Mouse (Mus musculus): ENCODE measurements at regions not wholly inside any gene's neighbourhood (a gene's known extent, or its start where the extent isn't known, plus 50 kb on each side); places are given as distances from the start of the nearest gene placed in this dataset.

DNA sequence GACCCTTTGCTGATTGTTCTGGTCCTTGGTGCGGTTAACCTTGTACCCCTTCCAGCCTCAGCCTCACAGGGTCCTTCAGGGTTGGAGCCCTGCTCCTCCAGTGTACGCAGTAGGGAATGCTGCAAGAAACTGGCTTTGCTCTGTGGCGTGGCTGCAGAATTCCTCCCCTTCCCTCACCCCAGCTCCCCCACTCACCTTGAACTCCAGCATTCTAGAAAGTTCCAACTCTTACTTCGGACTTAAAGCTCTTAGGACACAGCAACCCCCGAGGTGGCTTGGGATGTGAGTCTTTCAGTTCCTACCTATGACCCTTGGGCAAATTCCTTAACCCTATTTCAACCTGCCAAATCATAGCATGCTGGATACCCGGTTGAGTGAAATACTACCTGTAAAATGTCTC is 73.3 kb upstream of the 1700024P04Rik start:
- no peaks in the 10 kb centered on the region for H3K36me3 ChIP-seq (replicated peaks; ENCODE audit: insufficient read depth, low read length)
- no peak overlapping the region for H3K4me3 ChIP-seq (ENCODE audit: low read depth, low read length)
- H3K27ac ChIP-seq (ENCODE audit: low read depth): no peak overlapping the region
- ATAC-seq: no peak
- TF ChIP-seq CTCF (IDR thresholded peaks at IDR 0.05; ENCODE audit: low read depth) (no peak), EP300 (IDR thresholded peaks at IDR 0.05; ENCODE audit: low read depth) (no peak)
- DNase-seq: no peak
- peaks cover 17% of the 10 kb centered on the region for H3K4me1 ChIP-seq (ENCODE audit: insufficient read depth)
- no peak overlapping the region for H3K9ac ChIP-seq (replicated peaks)
- WGBS (ENCODE audit: insufficient replicate concordance): 76% methylated on average over 6 of the region's 6 CpGs
- no peak overlapping the region for H3K4me2 ChIP-seq (ENCODE audit: low read depth, low read length)
- no peaks in the 10 kb centered on the region for H3K9me3 ChIP-seq (ENCODE audit: low read length)
- no peaks in the 10 kb centered on the region for H3K27me3 ChIP-seq (ENCODE audit: insufficient read depth, low read length)

GRCm38 (mm10) chr13:99057293-99057588 is 72.9 kb upstream of the 1700024P04Rik start:
- Histone ChIP-seq H3K4me2 (ENCODE audit: low read depth, low read length) (no peak overlapping the region), H3K27me3 (ENCODE audit: insufficient read depth, low read length) (no peaks in the 10 kb centered on the region), H3K36me3 (replicated peaks; ENCODE audit: insufficient read depth, low read length) (no peaks in the 10 kb centered on the region), H3K9me3 (ENCODE audit: low read length) (no peaks in the 10 kb centered on the region), H3K27ac (ENCODE audit: low read depth) (no peak overlapping the region), H3K9ac (replicated peaks) (no peak overlapping the region), H3K4me3 (ENCODE audit: low read depth, low read length) (no peak overlapping the region), H3K4me1 (ENCODE audit: insufficient read depth) (peaks cover 17% of the 10 kb centered on the region)
- WGBS (ENCODE audit: insufficient replicate concordance): 57% methylated on average over 3 of the region's 3 CpGs
- no peak for TF ChIP-seq EP300 (IDR thresholded peaks at IDR 0.05; ENCODE audit: low read depth)
- no peak for TF ChIP-seq CTCF (IDR thresholded peaks at IDR 0.05; ENCODE audit: low read depth)
- ATAC-seq (no peak), DNase-seq (no peak)

DNA sequence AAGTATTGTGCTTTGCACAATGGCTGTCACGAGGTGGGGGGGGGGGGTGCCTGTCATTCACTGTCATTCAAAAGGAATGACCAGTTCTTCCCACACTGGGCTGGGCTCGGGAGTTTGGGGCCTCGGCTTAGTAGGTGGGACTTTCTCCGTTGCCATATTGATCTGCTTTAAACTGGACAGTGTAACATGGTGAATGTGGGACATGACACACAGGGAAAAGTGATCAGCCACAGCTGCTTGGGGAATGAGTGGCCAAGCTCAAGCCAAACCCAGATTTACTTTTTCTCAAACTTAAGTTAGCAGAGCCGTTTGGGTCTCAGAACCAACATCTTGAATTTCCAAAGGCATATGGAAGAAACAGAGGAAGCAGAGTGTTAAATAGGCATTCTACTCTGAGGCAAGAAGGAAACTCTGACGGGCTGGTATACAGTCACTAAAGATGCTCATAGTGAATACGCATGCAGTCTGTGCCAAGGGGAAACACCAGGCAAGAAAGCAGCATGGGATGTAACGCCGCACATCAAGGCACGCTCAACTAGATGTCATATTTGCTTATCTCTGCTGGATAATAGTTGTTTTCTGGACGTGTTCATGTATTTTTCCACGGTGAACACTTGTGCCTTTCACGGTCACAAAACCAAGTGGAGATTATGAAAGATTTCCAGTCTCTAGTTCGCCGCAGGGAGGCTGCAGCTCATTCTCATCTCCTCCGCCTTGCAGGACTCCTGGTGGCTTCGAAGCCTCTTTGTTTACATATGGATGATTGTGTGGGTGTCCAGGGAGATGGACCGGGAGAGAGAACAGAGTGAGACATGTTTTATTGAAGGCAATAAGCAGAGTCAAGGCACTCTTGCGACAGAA is 72.3 kb upstream of the 1700024P04Rik start:
- H3K4me3 ChIP-seq (ENCODE audit: low read depth, low read length): no peak overlapping the region
- no peaks in the 10 kb centered on the region for H3K9me3 ChIP-seq (ENCODE audit: low read length)
- no peaks in the 10 kb centered on the region for H3K27me3 ChIP-seq (ENCODE audit: insufficient read depth, low read length)
- peaks cover 17% of the 10 kb centered on the region for H3K4me1 ChIP-seq (ENCODE audit: insufficient read depth)
- H3K36me3 ChIP-seq (replicated peaks; ENCODE audit: insufficient read depth, low read length): no peaks in the 10 kb centered on the region
- H3K9ac ChIP-seq (replicated peaks): no peak overlapping the region
- ATAC-seq (no peak), DNase-seq (no peak)
- no peak for TF ChIP-seq EP300 (IDR thresholded peaks at IDR 0.05; ENCODE audit: low read depth)
- no peak for TF ChIP-seq CTCF (IDR thresholded peaks at IDR 0.05; ENCODE audit: low read depth)
- H3K27ac ChIP-seq (ENCODE audit: low read depth): no peak overlapping the region
- H3K4me2 ChIP-seq (ENCODE audit: low read depth, low read length): no peak overlapping the region
- 69% methylated on average over 19 of the region's 19 CpGs for WGBS (ENCODE audit: insufficient replicate concordance)

DNA sequence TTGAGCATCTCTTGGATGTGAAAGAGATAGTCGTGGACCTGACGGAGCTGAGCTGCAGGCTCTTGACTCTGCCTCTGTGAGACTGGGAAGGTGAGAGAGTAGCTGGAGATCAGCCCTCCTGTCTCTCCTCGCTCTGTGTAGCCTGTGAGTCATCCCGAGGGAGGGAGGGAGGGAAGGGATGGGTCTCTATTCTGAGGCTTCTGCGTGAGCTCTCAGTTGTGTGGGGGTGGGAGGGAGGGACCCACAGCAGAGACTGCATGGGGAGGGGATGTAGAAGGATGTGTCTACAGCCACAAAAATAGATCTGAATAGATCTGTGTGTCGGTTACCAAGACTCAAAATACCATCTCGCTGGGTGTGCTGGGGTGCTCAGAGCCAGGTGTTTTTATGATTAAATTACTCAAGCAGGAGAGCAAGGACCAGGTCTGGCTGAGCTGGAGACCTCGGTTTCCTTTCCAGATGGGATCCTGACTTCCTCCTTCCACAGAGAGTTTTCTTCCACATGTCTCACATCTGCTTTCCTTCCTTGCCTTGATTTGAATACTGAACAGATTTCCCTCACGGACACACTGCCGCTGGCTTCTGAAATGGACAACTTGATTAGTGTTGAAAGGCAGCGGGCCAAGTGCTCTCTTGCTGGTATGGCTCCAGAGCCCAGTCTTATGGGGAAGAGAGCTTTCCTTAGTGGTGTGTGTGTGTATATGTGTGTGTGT is 71.4 kb upstream of the 1700024P04Rik start:
- WGBS (ENCODE audit: insufficient replicate concordance): 53% methylated on average over 11 of the region's 11 CpGs
- TF ChIP-seq EP300 (IDR thresholded peaks at IDR 0.05; ENCODE audit: low read depth) (no peak), CTCF (IDR thresholded peaks at IDR 0.05; ENCODE audit: low read depth) (no peak)
- H3K27ac ChIP-seq (ENCODE audit: low read depth): no peak overlapping the region
- no peaks in the 10 kb centered on the region for H3K9me3 ChIP-seq (ENCODE audit: low read length)
- peaks cover 17% of the 10 kb centered on the region for H3K4me1 ChIP-seq (ENCODE audit: insufficient read depth)
- H3K9ac ChIP-seq (replicated peaks): no peak overlapping the region
- no peaks in the 10 kb centered on the region for H3K27me3 ChIP-seq (ENCODE audit: insufficient read depth, low read length)
- no peaks in the 10 kb centered on the region for H3K36me3 ChIP-seq (replicated peaks; ENCODE audit: insufficient read depth, low read length)
- H3K4me3 ChIP-seq (ENCODE audit: low read depth, low read length): no peak overlapping the region
- ATAC-seq (no peak), DNase-seq (no peak)
- H3K4me2 ChIP-seq (ENCODE audit: low read depth, low read length): no peak overlapping the region

GRCm38 (mm10) chr13:99052076-99052475 is 67.7 kb upstream of the 1700024P04Rik start:
- TF ChIP-seq CTCF (IDR thresholded peaks at IDR 0.05; ENCODE audit: low read depth): no peak
- H3K27ac ChIP-seq (ENCODE audit: low read depth): no peak overlapping the region
- H3K9ac ChIP-seq (replicated peaks): no peak overlapping the region
- DNase-seq (no peak), ATAC-seq (no peak)
- no peaks in the 10 kb centered on the region for H3K9me3 ChIP-seq (ENCODE audit: low read length)
- no peak overlapping the region for H3K4me2 ChIP-seq (ENCODE audit: low read depth, low read length)
- no peaks in the 10 kb centered on the region for H3K27me3 ChIP-seq (ENCODE audit: insufficient read depth, low read length)
- no peak overlapping the region for H3K4me3 ChIP-seq (ENCODE audit: low read depth, low read length)
- H3K4me1 ChIP-seq (ENCODE audit: insufficient read depth): peaks cover 8% of the 10 kb centered on the region
- WGBS (ENCODE audit: insufficient replicate concordance): 75% methylated on average over 1 of the region's 1 CpGs
- no peaks in the 10 kb centered on the region for H3K36me3 ChIP-seq (replicated peaks; ENCODE audit: insufficient read depth, low read length)

GRCm38 (mm10) chr13:99049699-99050098 is 65.3 kb upstream of the 1700024P04Rik start:
- Histone ChIP-seq H3K4me1 (ENCODE audit: insufficient read depth) (no peaks in the 10 kb centered on the region), H3K36me3 (replicated peaks; ENCODE audit: insufficient read depth, low read length) (no peaks in the 10 kb centered on the region), H3K27ac (ENCODE audit: low read depth) (no peak overlapping the region), H3K4me3 (ENCODE audit: low read depth, low read length) (no peak overlapping the region), H3K4me2 (ENCODE audit: low read depth, low read length) (no peak overlapping the region), H3K27me3 (ENCODE audit: insufficient read depth, low read length) (no peaks in the 10 kb centered on the region), H3K9me3 (ENCODE audit: low read length) (no peaks in the 10 kb centered on the region), H3K9ac (replicated peaks) (no peak overlapping the region)
- DNase-seq (no peak), ATAC-seq (no peak)
- 67% methylated on average over 4 of the region's 4 CpGs for WGBS (ENCODE audit: insufficient replicate concordance)
- TF ChIP-seq CTCF (IDR thresholded peaks at IDR 0.05; ENCODE audit: low read depth) (no peak), EP300 (IDR thresholded peaks at IDR 0.05; ENCODE audit: low read depth) (no peak)
